Mouse (Mus musculus): ENCODE results near the gene Prkn. TPM values are rescaled to one million over a fixed set of nuclear protein-coding genes. Genes with fewer than 3 reads are reported as not detected.

Gene Prkn
- polyA plus RNA-seq, 1 experiment from 2014 or later, result 3.0 TPM

GRCm38 (mm10) chr17:11516165-11516564, 676.0 kb downstream of the Prkn start:
- Histone ChIP-seq H3K27ac (ENCODE audit: low read length) (no peak overlapping the region), H3K4me3 (ENCODE audit: low read depth, low read length) (no peak overlapping the region), H3K9ac (replicated peaks; ENCODE audit: low read depth, low read length) (no peak overlapping the region), H3K4me1 (ENCODE audit: control insufficient read depth, insufficient read depth, low read length) (no peaks in the 10 kb centered on the region), H3K9me3 (ENCODE audit: control insufficient read depth, low read depth, low read length) (no peaks in the 10 kb centered on the region), H3K36me3 (ENCODE audit: control insufficient read depth, insufficient read depth, low read length) (no peaks in the 10 kb centered on the region), H3K4me2 (replicated peaks; ENCODE audit: low read depth, low read length) (no peak overlapping the region), H3K27me3 (ENCODE audit: control insufficient read depth, insufficient read depth, low read length) (no peaks in the 10 kb centered on the region)
- WGBS, result 85% methylated on average over 7 of the region's 7 CpGs
- ATAC-seq (ENCODE audit: insufficient number of reproducible peaks, insufficient read depth, low FRiP score, low read depth), result no peak

GRCm38 (mm10) chr17:11532066-11532465, 691.9 kb downstream of the Prkn start:
- no peak for ATAC-seq (ENCODE audit: insufficient number of reproducible peaks, insufficient read depth, low FRiP score, low read depth)
- Histone ChIP-seq H3K36me3 (ENCODE audit: control insufficient read depth, insufficient read depth, low read length) (no peaks in the 10 kb centered on the region), H3K4me2 (replicated peaks; ENCODE audit: low read depth, low read length) (no peak overlapping the region), H3K9ac (replicated peaks; ENCODE audit: low read depth, low read length) (no peak overlapping the region), H3K27ac (ENCODE audit: low read length) (no peak overlapping the region), H3K9me3 (ENCODE audit: control insufficient read depth, low read depth, low read length) (no peaks in the 10 kb centered on the region), H3K4me1 (ENCODE audit: control insufficient read depth, insufficient read depth, low read length) (no peaks in the 10 kb centered on the region), H3K27me3 (ENCODE audit: control insufficient read depth, insufficient read depth, low read length) (no peaks in the 10 kb centered on the region), H3K4me3 (ENCODE audit: low read depth, low read length) (no peak overlapping the region)
- WGBS, result 45% methylated on average over 3 of the region's 3 CpGs

- Histone ChIP-seq H3K4me2 (replicated peaks; ENCODE audit: low read depth, low read length) (no peak overlapping the region), H3K27me3 (ENCODE audit: control insufficient read depth, insufficient read depth, low read length) (no peaks in the 10 kb centered on the region), H3K27ac (ENCODE audit: low read length) (no peak overlapping the region), H3K4me3 (ENCODE audit: low read depth, low read length) (no peak overlapping the region), H3K9ac (replicated peaks; ENCODE audit: low read depth, low read length) (no peak overlapping the region), H3K36me3 (ENCODE audit: control insufficient read depth, insufficient read depth, low read length) (no peaks in the 10 kb centered on the region), H3K9me3 (ENCODE audit: control insufficient read depth, low read depth, low read length) (no peaks in the 10 kb centered on the region), H3K4me1 (ENCODE audit: control insufficient read depth, insufficient read depth, low read length) (no peaks in the 10 kb centered on the region)
- WGBS, result 56% methylated on average over 2 of the region's 2 CpGs
- no peak for ATAC-seq (ENCODE audit: insufficient number of reproducible peaks, insufficient read depth, low FRiP score, low read depth)
These were observed 692.6 kb downstream of the Prkn start for GRCm38 (mm10) chr17:11532748-11533147.

- 75% methylated on average over 1 of the region's 1 CpGs for WGBS
- no peak overlapping the region for H3K4me2 ChIP-seq (replicated peaks; ENCODE audit: low read depth, low read length)
- no peaks in the 10 kb centered on the region for H3K27me3 ChIP-seq (ENCODE audit: control insufficient read depth, insufficient read depth, low read length)
- no peak overlapping the region for H3K9ac ChIP-seq (replicated peaks; ENCODE audit: low read depth, low read length)
- H3K9me3 ChIP-seq (ENCODE audit: control insufficient read depth, low read depth, low read length), result no peaks in the 10 kb centered on the region
- no peak overlapping the region for H3K4me3 ChIP-seq (ENCODE audit: low read depth, low read length)
- H3K4me1 ChIP-seq (ENCODE audit: control insufficient read depth, insufficient read depth, low read length), result no peaks in the 10 kb centered on the region
- H3K36me3 ChIP-seq (ENCODE audit: control insufficient read depth, insufficient read depth, low read length), result no peaks in the 10 kb centered on the region
- no peak for ATAC-seq (ENCODE audit: insufficient number of reproducible peaks, insufficient read depth, low FRiP score, low read depth)
- no peak overlapping the region for H3K27ac ChIP-seq (ENCODE audit: low read length)
These were observed 693.7 kb downstream of the Prkn start for GRCm38 (mm10) chr17:11533835-11534234.

GRCm38 (mm10) chr17:11538826-11539225, 698.6 kb downstream of the Prkn start:
- no peaks in the 10 kb centered on the region for H3K4me1 ChIP-seq (ENCODE audit: control insufficient read depth, insufficient read depth, low read length)
- H3K9me3 ChIP-seq (ENCODE audit: control insufficient read depth, low read depth, low read length), result no peaks in the 10 kb centered on the region
- H3K9ac ChIP-seq (replicated peaks; ENCODE audit: low read depth, low read length), result no peak overlapping the region
- no peak overlapping the region for H3K4me2 ChIP-seq (replicated peaks; ENCODE audit: low read depth, low read length)
- no peaks in the 10 kb centered on the region for H3K36me3 ChIP-seq (ENCODE audit: control insufficient read depth, insufficient read depth, low read length)
- H3K4me3 ChIP-seq (ENCODE audit: low read depth, low read length), result no peak overlapping the region
- no peak overlapping the region for H3K27ac ChIP-seq (ENCODE audit: low read length)
- H3K27me3 ChIP-seq (ENCODE audit: control insufficient read depth, insufficient read depth, low read length), result no peaks in the 10 kb centered on the region
- ATAC-seq (ENCODE audit: insufficient number of reproducible peaks, insufficient read depth, low FRiP score, low read depth), result no peak
- WGBS, result 85% methylated on average over 7 of the region's 7 CpGs

GRCm38 (mm10) chr17:11541928-11542623, 701.9 kb downstream of the Prkn start:
- H3K36me3 ChIP-seq (ENCODE audit: control insufficient read depth, insufficient read depth, low read length), result no peaks in the 10 kb centered on the region
- ATAC-seq (ENCODE audit: insufficient number of reproducible peaks, insufficient read depth, low FRiP score, low read depth), result no peak

GRCm38 (mm10) chr17:11550562-11550961, 710.4 kb downstream of the Prkn start:
- WGBS, result 85% methylated on average over 5 of the region's 5 CpGs
- no peak for ATAC-seq (ENCODE audit: insufficient number of reproducible peaks, insufficient read depth, low FRiP score, low read depth)
- H3K9ac ChIP-seq (replicated peaks; ENCODE audit: low read depth, low read length), result no peak overlapping the region

More at GRCm38 (mm10) chr17:11541928-11542623, 701.9 kb downstream of the Prkn start:
- H3K9ac ChIP-seq (replicated peaks; ENCODE audit: low read depth, low read length), result no peak overlapping the region
- no peaks in the 10 kb centered on the region for H3K9me3 ChIP-seq (ENCODE audit: control insufficient read depth, low read depth, low read length)
- 78% methylated on average over 4 of the region's 4 CpGs for WGBS
- H3K4me3 ChIP-seq (ENCODE audit: low read depth, low read length), result no peak overlapping the region
- H3K27ac ChIP-seq (ENCODE audit: low read length), result no peak overlapping the region
- H3K4me1 ChIP-seq (ENCODE audit: control insufficient read depth, insufficient read depth, low read length), result no peaks in the 10 kb centered on the region
- H3K4me2 ChIP-seq (replicated peaks; ENCODE audit: low read depth, low read length), result no peak overlapping the region
- H3K27me3 ChIP-seq (ENCODE audit: control insufficient read depth, insufficient read depth, low read length), result no peaks in the 10 kb centered on the region

GRCm38 (mm10) chr17:11565681-11566080, 725.5 kb downstream of the Prkn start:
- Histone ChIP-seq H3K9ac (replicated peaks; ENCODE audit: low read depth, low read length) (no peak overlapping the region), H3K27me3 (ENCODE audit: control insufficient read depth, insufficient read depth, low read length) (no peaks in the 10 kb centered on the region), H3K4me2 (replicated peaks; ENCODE audit: low read depth, low read length) (no peak overlapping the region), H3K27ac (ENCODE audit: low read length) (no peak overlapping the region), H3K36me3 (ENCODE audit: control insufficient read depth, insufficient read depth, low read length) (no peaks in the 10 kb centered on the region), H3K4me3 (ENCODE audit: low read depth, low read length) (no peak overlapping the region), H3K4me1 (ENCODE audit: control insufficient read depth, insufficient read depth, low read length) (no peaks in the 10 kb centered on the region), H3K9me3 (ENCODE audit: control insufficient read depth, low read depth, low read length) (no peaks in the 10 kb centered on the region)
- 85% methylated on average over 6 of the region's 6 CpGs for WGBS
- ATAC-seq (ENCODE audit: insufficient number of reproducible peaks, insufficient read depth, low FRiP score, low read depth), result no peak

More at GRCm38 (mm10) chr17:11550562-11550961, 710.4 kb downstream of the Prkn start:
- Histone ChIP-seq H3K27ac (ENCODE audit: low read length) (no peak overlapping the region), H3K36me3 (ENCODE audit: control insufficient read depth, insufficient read depth, low read length) (no peaks in the 10 kb centered on the region), H3K4me1 (ENCODE audit: control insufficient read depth, insufficient read depth, low read length) (no peaks in the 10 kb centered on the region), H3K4me3 (ENCODE audit: low read depth, low read length) (no peak overlapping the region), H3K4me2 (replicated peaks; ENCODE audit: low read depth, low read length) (no peak overlapping the region), H3K27me3 (ENCODE audit: control insufficient read depth, insufficient read depth, low read length) (no peaks in the 10 kb centered on the region), H3K9me3 (ENCODE audit: control insufficient read depth, low read depth, low read length) (no peaks in the 10 kb centered on the region)

GRCm38 (mm10) chr17:11570392-11570791, 730.2 kb downstream of the Prkn start:
- Histone ChIP-seq H3K4me3 (ENCODE audit: low read depth, low read length) (no peak overlapping the region), H3K27ac (ENCODE audit: low read length) (no peak overlapping the region), H3K36me3 (ENCODE audit: control insufficient read depth, insufficient read depth, low read length) (no peaks in the 10 kb centered on the region), H3K4me2 (replicated peaks; ENCODE audit: low read depth, low read length) (no peak overlapping the region), H3K27me3 (ENCODE audit: control insufficient read depth, insufficient read depth, low read length) (no peaks in the 10 kb centered on the region), H3K9me3 (ENCODE audit: control insufficient read depth, low read depth, low read length) (no peaks in the 10 kb centered on the region), H3K9ac (replicated peaks; ENCODE audit: low read depth, low read length) (no peak overlapping the region), H3K4me1 (ENCODE audit: control insufficient read depth, insufficient read depth, low read length) (no peaks in the 10 kb centered on the region)
- no peak for ATAC-seq (ENCODE audit: insufficient number of reproducible peaks, insufficient read depth, low FRiP score, low read depth)
- WGBS, result 77% methylated on average over 8 of the region's 8 CpGs

Data from stomach, embryonic 14.5 days (tissue).